Mouse (Mus musculus): Measurements from ENCODE around the gene Mgea5.
A peak's percentile ranks its signal among the peaks of the same experiment; 100 is the strongest.

The Mgea5 gene

DNA sequence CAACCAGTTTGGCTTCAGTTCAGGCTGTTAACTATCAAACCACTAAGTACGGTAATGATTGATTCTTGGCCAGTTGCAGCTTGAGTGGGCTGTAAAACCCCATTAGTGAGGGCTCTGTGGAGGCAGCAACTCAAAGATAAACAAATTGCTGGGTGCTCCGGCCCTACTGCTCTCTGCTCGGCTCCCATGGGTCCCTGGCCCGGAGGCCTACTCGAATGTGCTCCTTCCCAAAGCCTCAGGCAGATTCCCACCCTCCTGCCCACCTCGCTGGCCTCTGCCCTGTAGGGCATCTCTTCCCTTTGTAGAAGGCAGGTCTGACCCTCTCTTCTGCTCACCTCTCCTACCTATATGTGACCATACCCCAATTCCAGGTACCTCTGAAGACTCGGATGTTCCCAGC is 48.9 kb downstream of the Mgea5 start:
- no peak for ATAC-seq (ENCODE audit: insufficient number of reproducible peaks, low FRiP score, low TSS enrichment)

DNA sequence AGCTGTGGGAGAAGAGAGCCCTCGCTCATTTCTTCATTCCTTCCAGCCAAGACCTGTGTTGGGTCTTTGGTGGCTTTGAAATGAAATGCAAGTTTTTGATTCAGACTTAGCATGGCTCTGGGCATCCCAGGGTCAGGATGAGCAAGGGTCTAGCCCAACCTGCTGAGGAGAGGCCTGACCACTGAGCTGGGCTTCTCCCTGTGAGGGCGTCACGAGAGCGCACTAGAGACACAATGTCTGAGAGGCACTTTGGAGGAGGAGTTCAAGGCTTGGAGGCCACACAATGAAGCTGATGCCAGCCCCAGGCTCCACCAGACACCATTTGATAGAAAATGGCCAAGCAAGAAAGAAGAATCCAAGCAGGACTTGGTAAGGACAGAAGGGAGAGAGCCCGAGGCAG is 49.4 kb downstream of the Mgea5 start:
- no peak for ATAC-seq (ENCODE audit: insufficient number of reproducible peaks, low FRiP score, low TSS enrichment)

DNA sequence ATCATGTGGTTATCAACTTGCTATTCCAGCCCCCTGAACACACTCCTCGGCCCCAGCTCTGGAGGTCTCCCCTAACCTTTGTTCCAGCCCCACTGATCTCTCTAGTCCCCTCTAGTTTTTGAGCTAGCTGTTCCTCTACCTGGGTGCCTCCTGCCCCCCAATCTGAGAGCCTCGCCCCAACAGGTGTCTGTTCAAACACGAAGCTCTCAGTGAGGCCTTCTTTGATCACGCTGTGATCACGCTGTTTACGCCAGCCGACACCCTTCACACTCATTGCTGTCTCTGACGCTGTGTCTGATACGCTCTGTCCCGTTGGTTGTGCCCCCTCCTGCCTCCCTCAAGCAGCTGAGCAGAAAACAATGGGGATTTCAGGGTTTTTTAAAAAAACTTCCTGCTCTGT is 50.1 kb downstream of the Mgea5 start:
- no peak for ATAC-seq (ENCODE audit: insufficient number of reproducible peaks, low FRiP score, low TSS enrichment)

DNA sequence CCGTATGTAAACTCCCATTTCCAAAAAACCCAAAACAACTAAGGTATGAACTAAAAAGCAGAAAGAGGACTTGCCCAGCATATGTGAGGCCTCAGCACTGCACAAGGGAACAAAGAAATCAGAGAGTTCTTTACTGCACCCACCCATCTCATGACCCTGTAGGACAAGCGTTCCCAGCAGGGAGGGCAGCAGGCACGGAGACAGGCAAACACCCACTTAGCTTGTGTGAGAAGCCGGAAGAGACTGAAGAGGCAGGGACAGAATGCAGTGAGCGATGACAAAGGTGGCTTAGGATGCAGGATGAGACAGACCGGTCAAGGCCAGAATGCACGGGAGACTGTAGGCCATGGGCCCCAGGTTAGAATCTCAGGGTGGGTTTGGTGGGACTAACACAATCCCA is 52.0 kb downstream of the Mgea5 start:
- no peak for ATAC-seq (ENCODE audit: insufficient number of reproducible peaks, low FRiP score, low TSS enrichment)

DNA sequence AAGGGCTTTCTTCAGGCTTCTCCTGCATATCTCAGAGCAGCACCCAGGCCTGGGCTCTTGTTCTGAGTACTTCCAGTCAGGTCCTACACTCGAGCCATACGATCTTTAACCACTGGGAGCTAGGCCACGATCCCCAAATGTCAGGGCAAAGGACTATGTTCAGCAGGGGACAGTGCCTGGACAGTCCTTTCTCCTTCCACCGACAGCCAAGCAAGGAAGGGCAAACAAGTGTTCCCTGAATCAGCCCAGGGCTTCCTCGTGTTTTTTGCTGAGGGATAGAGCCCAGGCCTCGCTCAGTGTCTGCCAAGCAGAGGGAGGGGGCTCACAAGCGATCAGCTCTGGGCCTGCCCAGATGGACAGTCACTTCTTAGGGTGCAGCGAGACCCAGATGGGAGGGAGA is 53.6 kb downstream of the Mgea5 start:
- ATAC-seq (ENCODE audit: insufficient number of reproducible peaks, low FRiP score, low TSS enrichment): no peak

DNA sequence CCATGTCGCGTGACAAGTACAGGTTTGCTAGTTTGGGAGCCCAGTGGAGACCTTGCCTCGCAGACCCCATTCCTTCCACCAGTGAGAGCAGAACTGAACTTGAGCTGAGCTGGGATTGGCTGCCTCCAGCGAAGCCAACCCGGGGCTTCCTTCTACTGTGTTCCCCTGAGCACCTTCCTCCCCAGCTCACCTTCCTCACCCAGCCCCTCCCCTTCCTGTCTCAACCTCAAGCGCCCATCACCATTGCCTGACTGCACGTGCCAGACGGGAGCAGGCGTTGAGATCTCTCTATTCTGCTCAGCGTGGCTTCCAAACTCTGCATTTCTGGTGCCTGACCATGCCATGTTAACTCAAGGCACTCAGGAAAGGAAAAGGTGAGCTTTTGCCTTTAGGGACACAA is 56.4 kb downstream of the Mgea5 start:
- ATAC-seq (ENCODE audit: insufficient number of reproducible peaks, low FRiP score, low TSS enrichment): no peak

DNA sequence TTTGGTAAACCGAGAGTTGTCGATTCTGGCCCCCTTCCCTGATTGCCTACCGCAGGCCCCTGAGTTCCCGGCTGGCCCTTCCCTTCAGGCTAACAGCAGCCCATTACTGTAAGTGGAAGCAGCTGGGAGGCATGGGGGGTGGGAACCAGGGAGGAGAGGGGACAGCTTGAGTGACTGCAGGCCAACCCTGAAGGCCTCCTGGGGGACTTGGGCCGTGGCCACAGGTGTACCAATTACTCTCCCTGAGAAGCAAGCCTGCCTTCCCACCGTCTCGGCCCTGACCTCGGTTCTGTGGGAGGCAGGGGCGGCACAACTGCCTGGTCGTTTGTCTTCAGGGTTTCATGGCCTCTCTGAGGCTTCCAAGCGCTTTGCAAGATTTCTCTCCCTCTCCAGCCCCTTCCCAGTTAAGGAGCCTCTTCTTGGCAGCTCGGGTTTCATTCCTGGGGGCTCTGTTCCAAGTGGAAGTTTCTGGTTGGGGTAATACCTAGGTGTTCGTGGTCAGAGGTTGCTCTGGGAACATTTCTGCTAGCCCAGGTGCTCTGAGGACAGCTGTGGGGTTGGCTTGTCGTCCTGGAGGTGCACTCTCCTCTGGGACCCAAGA is 57.9 kb downstream of the Mgea5 start:
- no peak for ATAC-seq (ENCODE audit: insufficient number of reproducible peaks, low FRiP score, low TSS enrichment)

DNA sequence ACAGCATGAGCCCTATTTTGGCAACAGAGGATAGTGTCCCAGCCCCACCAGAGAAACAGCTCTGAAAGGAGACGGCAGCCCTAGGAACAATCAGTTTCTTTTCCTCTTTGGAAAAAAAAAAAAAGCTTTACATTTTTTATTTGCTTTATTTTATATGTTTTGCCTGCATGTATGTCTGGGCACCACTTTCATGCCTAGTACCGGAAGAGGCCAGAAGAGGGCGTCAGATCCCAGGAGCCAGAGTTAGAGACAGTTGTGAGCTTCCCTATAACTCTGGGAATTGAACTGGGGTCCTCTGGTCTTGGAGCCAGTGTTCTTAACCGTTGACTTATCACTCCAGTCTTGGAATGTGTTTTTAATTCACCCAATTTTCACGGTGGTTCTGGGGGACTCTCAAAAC is 61.4 kb downstream of the Mgea5 start:
- ATAC-seq (ENCODE audit: insufficient number of reproducible peaks, low FRiP score, low TSS enrichment): no peak

DNA sequence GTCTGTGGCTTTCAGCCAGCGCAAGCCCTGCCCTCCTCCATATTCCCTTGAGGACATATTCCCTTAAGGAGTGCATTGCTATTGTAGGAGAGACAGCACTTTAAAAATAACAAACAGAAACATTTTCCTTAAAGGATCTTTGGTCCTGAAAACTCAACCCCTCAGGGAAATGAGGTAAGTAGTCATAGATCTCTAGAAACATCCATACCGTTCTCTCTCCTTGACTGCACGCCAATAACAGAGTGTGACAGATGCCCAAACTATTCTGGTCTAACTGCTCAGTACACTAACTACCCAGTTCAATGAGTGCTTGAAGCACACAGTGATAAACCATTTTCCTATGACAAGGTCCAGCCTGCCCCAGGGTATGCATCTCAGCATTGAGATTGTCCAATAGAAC is 65.4 kb downstream of the Mgea5 start:
- no peak for ATAC-seq (ENCODE audit: insufficient number of reproducible peaks, low FRiP score, low TSS enrichment)

DNA sequence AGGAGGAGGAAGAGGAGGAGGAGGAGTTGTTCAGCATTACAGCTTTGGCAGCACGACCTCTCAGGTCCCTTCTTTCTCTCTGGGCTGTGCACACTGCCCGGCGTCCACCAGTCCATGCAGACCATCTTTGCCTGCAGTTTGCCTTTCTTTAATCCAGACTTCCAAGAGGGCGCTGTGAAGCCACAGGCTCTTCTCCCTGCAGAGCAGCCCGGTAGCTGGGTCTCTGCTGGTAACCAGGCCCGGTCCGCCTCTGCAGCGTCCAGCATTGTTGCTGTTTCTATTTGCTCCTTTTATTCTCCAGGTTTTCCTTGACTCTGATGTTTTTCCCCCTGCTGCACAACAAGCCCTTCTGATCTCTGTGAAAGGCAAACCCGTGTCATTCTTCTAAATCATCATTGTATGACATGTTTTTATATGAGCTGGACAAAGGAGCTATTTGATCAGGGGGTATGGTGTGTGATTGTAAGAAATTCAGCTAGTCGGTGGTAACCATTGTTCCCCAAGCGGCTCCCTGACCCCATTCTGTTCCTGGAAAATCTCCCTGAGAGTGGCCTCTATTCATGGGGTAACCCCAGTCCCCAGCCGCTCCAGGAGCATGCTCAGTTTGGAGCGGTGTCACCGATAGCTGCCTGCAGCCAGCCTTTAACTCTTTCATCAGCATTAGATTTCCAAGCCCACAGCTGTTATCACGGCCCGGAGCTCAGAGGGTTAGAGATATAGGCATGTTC is 66.0 kb downstream of the Mgea5 start:
- ATAC-seq (ENCODE audit: insufficient number of reproducible peaks, low FRiP score, low TSS enrichment): peak; percentile 79; the same call in 1 of the 2 replicates

DNA sequence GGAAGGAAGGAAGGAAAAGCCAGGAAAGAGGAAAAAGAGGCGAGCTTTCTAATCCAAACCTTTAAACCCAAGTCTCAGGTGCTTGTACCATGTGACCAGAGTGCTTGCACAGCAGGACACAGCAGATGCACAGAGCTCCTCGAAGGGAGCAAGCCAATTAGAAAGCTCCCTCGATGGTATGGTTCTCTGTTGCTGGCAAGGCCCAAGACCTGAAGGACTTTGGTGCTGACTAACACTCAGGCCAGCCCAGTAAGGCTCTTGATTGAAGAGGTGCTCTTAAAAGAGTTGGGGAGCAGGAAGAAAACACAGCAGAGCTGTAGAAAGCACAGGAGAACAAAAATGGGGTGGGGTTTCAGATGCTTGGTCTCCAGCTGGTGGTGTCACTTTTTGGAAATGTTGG is 74.9 kb downstream of the Mgea5 start:
- ATAC-seq (ENCODE audit: insufficient number of reproducible peaks, low FRiP score, low TSS enrichment): no peak
